Mouse (Mus musculus): ENCODE results near the gene Epha2.
A peak's percentile ranks its signal among the peaks of the same experiment; 100 is the strongest.

The Epha2 gene

GRCm38 (mm10) chr4:141301116-141301553, at the start of gene Epha2:
TSS of gene Epha2 (plus strand) at chr4:141301240.
- DNase-seq (ENCODE audit: extremely low spot score, low read depth, low spot score) = peak; percentile 75

GRCm38 (mm10) chr4:141252641-141253040, 48.4 kb upstream of the Epha2 start:
- DNase-seq (ENCODE audit: extremely low spot score, low read depth, low spot score) = no peak

- DNase-seq (ENCODE audit: extremely low spot score, low read depth, low spot score) = no peak
Measured at GRCm38 (mm10) chr4:141254234-141254633, 46.8 kb upstream of the Epha2 start.

- no peak for DNase-seq (ENCODE audit: extremely low spot score, low read depth, low spot score)
Measured at GRCm38 (mm10) chr4:141257440-141257839, 43.6 kb upstream of the Epha2 start.

- no peak for DNase-seq (ENCODE audit: extremely low spot score, low read depth, low spot score)
Measured at GRCm38 (mm10) chr4:141259413-141259812, 41.6 kb upstream of the Epha2 start.

GRCm38 (mm10) chr4:141260007-141260723, 40.9 kb upstream of the Epha2 start:
- no peak for DNase-seq (ENCODE audit: extremely low spot score, low read depth, low spot score)

- DNase-seq (ENCODE audit: extremely low spot score, low read depth, low spot score) = no peak
Measured at GRCm38 (mm10) chr4:141262906-141263637, 38.0 kb upstream of the Epha2 start.

- DNase-seq (ENCODE audit: extremely low spot score, low read depth, low spot score) = no peak
Measured at GRCm38 (mm10) chr4:141265979-141266637, 34.9 kb upstream of the Epha2 start.

- DNase-seq (ENCODE audit: extremely low spot score, low read depth, low spot score) = no peak
Measured at GRCm38 (mm10) chr4:141267250-141267649, 33.8 kb upstream of the Epha2 start.

GRCm38 (mm10) chr4:141267837-141268236, 33.2 kb upstream of the Epha2 start:
- no peak for DNase-seq (ENCODE audit: extremely low spot score, low read depth, low spot score)

GRCm38 (mm10) chr4:141268350-141268749, 32.7 kb upstream of the Epha2 start:
- DNase-seq (ENCODE audit: extremely low spot score, low read depth, low spot score) = no peak

- DNase-seq (ENCODE audit: extremely low spot score, low read depth, low spot score) = no peak
Measured at GRCm38 (mm10) chr4:141269080-141269479, 32.0 kb upstream of the Epha2 start.

GRCm38 (mm10) chr4:141270201-141270940, 30.7 kb upstream of the Epha2 start:
- DNase-seq (ENCODE audit: extremely low spot score, low read depth, low spot score) = no peak

- no peak for DNase-seq (ENCODE audit: extremely low spot score, low read depth, low spot score)
Measured at GRCm38 (mm10) chr4:141271228-141271627, 29.8 kb upstream of the Epha2 start.

- DNase-seq (ENCODE audit: extremely low spot score, low read depth, low spot score) = no peak
Measured at GRCm38 (mm10) chr4:141271721-141272120, 29.3 kb upstream of the Epha2 start.

- DNase-seq (ENCODE audit: extremely low spot score, low read depth, low spot score) = no peak
Measured at GRCm38 (mm10) chr4:141272878-141273277, 28.2 kb upstream of the Epha2 start.

GRCm38 (mm10) chr4:141273296-141273695, 27.7 kb upstream of the Epha2 start:
- no peak for DNase-seq (ENCODE audit: extremely low spot score, low read depth, low spot score)

- DNase-seq (ENCODE audit: extremely low spot score, low read depth, low spot score) = no peak
Measured at GRCm38 (mm10) chr4:141274485-141275341, 26.3 kb upstream of the Epha2 start.

GRCm38 (mm10) chr4:141277157-141277556, 23.9 kb upstream of the Epha2 start:
- no peak for DNase-seq (ENCODE audit: extremely low spot score, low read depth, low spot score)

- no peak for DNase-seq (ENCODE audit: extremely low spot score, low read depth, low spot score)
Measured at GRCm38 (mm10) chr4:141278154-141278553, 22.9 kb upstream of the Epha2 start.

Measured in hindlimb bud, embryonic 11.5 days (tissue).